Mouse (Mus musculus) right cerebral cortex, postnatal 4 days (tissue): ENCODE data around the gene Aqr.

ENCODE experiments used
- DNase-seq: peaks from one replicate; pipeline ENCODE4 v3.0.0-alpha.2; 2022

Gene Aqr

DNA sequence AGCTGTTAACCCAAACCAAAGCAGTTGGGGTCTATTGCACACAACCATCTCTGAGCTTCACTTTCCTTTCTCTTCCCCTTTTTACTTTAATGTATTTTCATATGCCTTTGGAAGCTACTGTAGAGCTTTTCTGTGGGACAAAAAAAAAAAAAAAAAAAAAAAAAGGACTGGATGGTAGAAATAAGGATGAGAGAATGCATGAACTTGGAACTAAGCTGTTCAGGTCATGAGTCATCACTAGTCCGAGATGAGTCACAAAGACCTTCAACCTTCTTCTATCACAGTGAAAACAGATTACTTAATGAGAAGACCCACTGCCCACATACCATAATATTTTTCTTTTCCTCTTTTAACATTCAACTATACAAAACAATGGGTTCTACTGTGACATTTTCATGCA, 127.2 kb downstream of the Aqr start:
- DNase-seq: no peak

DNA sequence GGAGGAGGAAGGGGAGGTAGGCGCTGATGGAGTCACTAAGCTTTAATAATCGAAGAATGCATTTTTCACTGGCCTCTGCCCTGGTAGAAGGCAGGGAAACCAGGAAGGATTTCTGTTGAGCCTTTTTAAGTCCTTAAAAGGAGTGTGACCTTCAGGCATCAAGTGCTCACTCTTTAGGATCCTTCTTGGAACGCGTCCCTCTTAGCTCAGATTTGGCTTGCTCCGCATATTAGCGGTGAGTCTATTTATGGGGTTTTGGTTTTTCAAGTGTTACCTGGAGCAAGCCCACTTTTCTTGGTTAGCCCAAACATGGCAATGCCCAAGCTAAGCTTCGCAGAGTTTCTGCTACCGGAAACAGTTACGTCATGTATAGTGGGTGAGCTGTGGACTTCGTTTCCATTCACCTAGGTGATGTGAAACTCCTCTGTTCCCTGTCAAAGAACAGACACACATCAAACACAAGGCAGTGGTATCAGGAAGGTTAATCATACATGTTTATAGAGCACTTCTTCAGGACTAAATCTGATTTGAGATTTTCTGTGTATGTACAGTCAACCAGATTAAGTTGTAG, 128.5 kb downstream of the Aqr start:
- no peak for DNase-seq

DNA sequence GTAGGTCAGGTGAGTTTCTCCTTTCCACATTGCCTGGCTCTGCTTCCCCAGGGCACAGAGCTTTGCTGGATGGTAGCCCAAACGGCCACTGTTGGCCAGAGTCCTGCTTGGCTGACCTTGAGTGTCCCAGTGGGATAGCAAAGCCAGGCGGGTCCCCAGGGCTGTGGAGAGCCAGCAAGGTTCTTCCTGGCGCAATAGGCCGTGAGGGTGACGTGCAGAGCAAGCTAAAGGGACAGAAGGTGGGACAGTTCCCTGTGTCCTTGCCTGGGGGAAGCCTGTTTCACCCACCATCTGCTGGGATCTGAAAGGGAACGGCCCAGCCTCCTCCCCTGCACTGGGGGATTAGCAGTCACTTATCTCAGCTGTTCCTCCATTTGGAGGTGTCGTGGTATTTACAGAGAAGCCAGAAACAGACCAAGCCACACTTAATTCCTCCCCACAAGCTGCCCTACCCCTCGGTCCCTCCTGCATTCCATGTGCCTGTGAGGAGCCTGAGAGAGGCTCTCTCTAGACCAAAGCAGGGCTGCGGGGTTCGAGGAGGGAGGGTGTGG, 129.4 kb downstream of the Aqr start:
- DNase-seq: no peak

DNA sequence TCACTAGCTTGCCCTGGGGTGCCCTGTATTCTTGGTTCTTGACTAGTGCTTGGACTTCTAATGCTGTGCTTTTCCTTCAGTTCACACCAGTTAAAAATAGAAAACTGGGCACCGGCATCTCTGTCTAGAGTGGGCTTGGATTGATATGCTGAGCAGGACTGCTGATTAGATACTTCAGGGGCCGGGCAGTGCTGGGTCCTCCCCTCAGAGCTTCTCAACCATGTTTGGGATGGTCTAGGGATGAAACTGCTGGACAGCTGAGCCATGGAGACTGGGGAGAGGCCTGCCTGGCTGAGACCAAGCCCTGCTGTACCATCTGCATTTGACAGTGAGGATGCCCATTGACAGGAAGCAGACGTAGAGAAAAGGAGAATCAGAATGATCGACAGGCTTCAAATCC, 132.7 kb downstream of the Aqr start:
- no peak for DNase-seq

DNA sequence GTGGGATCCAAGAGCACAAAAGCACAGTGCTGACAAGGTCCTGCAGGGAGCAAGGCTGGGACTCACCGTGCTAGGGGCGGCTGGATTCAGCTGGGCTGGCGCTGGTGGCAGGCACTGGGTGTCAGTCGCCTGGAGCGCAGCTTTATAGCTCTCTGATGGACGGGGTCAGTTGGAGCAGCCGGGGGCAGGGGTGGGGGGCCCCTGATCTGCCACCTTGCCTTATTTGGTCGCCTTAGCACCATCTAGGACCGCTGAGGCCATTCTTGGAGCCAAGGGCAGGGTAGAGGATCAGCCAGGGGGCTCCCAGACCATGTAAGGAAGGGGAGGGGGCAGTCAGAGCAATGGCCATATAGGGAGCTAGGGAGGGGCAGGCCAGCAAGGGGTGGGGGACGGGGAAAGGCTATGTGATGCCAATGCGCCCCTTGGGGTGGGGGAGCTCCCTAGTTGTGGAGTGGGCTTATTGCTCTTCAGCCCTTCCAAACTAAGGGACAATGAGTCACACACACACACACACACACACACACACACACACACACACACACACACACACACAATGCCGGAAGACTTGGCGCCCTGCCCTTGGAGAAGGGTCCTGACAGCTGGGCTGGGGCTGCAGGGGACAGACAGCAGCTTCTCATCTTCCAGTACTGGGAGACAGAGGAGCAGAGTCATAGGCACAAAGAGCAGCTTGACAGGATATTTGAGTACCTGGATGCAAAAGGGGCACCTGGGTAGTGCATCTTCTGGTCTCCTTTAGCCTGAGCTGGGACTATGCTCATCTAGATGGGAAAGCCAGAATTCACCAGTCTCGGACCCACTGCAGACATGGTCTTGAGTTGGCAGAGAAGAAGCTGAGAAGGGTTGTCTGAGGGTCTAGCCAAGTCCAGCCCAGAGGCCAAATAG, 133.9 kb downstream of the Aqr start, which contains the start of gene Actc1:
TSS of gene Actc1 (minus strand) at position 853 of the 903 bp plus-strand sequence.
- peak; percentile 12 for DNase-seq

DNA sequence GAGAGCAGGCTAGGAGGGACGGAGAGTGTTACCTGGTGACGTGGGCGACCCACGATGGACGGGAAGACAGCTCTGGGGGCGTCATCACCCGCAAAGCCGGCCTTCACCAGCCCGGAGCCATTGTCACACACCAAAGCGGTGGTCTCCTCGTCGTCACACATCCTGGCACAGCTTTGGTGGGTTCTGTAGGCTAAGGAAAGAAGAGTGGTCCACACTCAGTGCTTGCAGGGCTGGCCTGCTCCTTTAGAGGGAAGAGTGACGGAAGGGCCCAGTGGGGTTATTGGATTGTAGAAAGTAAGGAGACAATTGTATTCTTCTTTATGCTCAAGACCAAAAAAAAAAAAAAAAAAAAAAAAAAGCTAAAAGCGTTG, 135.0 kb downstream of the Aqr start:
- no peak for DNase-seq
